In genomic region chr8:71509316-71509715, GRCm38 (mm10) we compare ENCODE assay signal across 17 mouse cellular contexts. TPM values are rescaled to one million over a fixed set of nuclear protein-coding genes. Genes with fewer than 3 reads are reported as not detected.
DNase-seq lines count a peak whose midpoint lies in the region; ATAC-seq and TF ChIP-seq lines count a peak whose summit lies in the region.
"Had no signal": no experiment of that assay in that cellular context is flagged by ENCODE, and none has a peak within 500 bp of the region (broad histone marks: within the 10 kb centered on the region; RNA-seq: fewer than 3 reads in every experiment).

No protein-coding gene starts in this region.

- H3K9ac ChIP-seq in kidney, postnatal 0 days (ENCODE audit: low read depth, low read length), result no peak overlapping the region
- H3K9ac ChIP-seq in limb, embryonic 13.5 days, result no peak overlapping the region
- H3K9ac ChIP-seq: forebrain, embryonic 15.5 days had no signal

- H3K4me1 ChIP-seq in kidney, postnatal 0 days (replicated peaks; ENCODE audit: insufficient read depth, low read length), result 0 out of 2 replicates have a peak, but pooled peaks cover 6% of the 10 kb centered on the region
- peaks cover 9% of the 10 kb centered on the region; the same call in 1 of the 2 replicates for H3K4me1 ChIP-seq in limb, embryonic 13.5 days

- intact Hi-C loops in gastrocnemius, adult 2 months (cut with DNase I), result no loop called here

- H3K4me3 ChIP-seq in gastrocnemius, adult 2 months, result 0 out of 2 replicates have a peak overlapping the region, but pooled peaks have one; percentile 5
- H3K4me3 ChIP-seq in kidney, postnatal 0 days (replicated peaks; ENCODE audit: low read depth, low read length), result 0 out of 2 replicates have a peak overlapping the region, but pooled peaks have one; percentile 17
- H3K4me3 ChIP-seq in limb, embryonic 13.5 days, result no peak overlapping the region
- H3K4me3 ChIP-seq: forebrain, embryonic 15.5 days had no signal

- H3K9me3 ChIP-seq in kidney, postnatal 0 days (replicated peaks; ENCODE audit: low read length), result no peaks in the 10 kb centered on the region
- H3K9me3 ChIP-seq in limb, embryonic 13.5 days, result no peaks in the 10 kb centered on the region
- H3K9me3 ChIP-seq: forebrain, embryonic 15.5 days had no signal

- TF ChIP-seq CTCF in gastrocnemius, adult 2 months (IDR thresholded peaks at IDR 0.05), result no peak
- TF ChIP-seq CTCF in kidney, postnatal 0 days (IDR thresholded peaks at IDR 0.05; ENCODE audit: low read depth), result no peak

- H3K4me2 ChIP-seq in kidney, postnatal 0 days (ENCODE audit: low read length), result peak overlapping the region; percentile 40
- H3K4me2 ChIP-seq in limb, embryonic 13.5 days (replicated peaks), result peak overlapping the region; percentile 27; the same call in 1 of the 2 replicates
- H3K4me2 ChIP-seq: forebrain, embryonic 15.5 days had no signal

- no peak for ATAC-seq in kidney, postnatal 0 days (replicated peaks; ENCODE audit: low FRiP score, low read depth)
- ATAC-seq in limb, embryonic 13.5 days (ENCODE audit: low FRiP score, low read depth), result no peak
- ATAC-seq: forebrain, embryonic 15.5 days; midbrain, embryonic 16.5 days had no signal

- H3K27ac ChIP-seq in gastrocnemius, adult 2 months, result peak overlapping the region; percentile 48; the same call in 1 of the 2 replicates
- no peak overlapping the region for H3K27ac ChIP-seq in kidney, postnatal 0 days
- no peak overlapping the region for H3K27ac ChIP-seq in limb, embryonic 13.5 days
- H3K27ac ChIP-seq: forebrain, embryonic 15.5 days had no signal

- no peaks in the 10 kb centered on the region for H3K36me3 ChIP-seq in kidney, postnatal 0 days (ENCODE audit: insufficient read depth, low read length)
- no peaks in the 10 kb centered on the region for H3K36me3 ChIP-seq in limb, embryonic 13.5 days
- H3K36me3 ChIP-seq: forebrain, embryonic 15.5 days had no signal

- WGBS in kidney, postnatal 0 days, result 65% methylated on average over 2 of the region's 2 CpGs
- 56% methylated on average over 2 of the region's 2 CpGs for WGBS in limb, embryonic 13.5 days

- no peak for DNase-seq in gastrocnemius, adult 2 months
- no peak for DNase-seq in gastrocnemius, postnatal 4 days (ENCODE audit: low spot score in 2 of 2)
- no peak for DNase-seq in kidney, postnatal 0 days (ENCODE audit: low spot score)
- DNase-seq in kidney, postnatal 4 days, result no peak
- DNase-seq in adipocyte (ENCODE audit: low spot score), result peak; percentile 86
- DNase-seq in T-cell, adult 2 months (ENCODE audit: low spot score), result no peak
- DNase-seq in cerebellum, adult 11-12 months, result no peak
- DNase-seq: adrenal gland, postnatal 10 days; B cell, adult 2 months; lung, postnatal 36 days; right cerebral cortex, postnatal 25 days; thymus, adult 18-20 months had no signal

- peaks cover 17% of the 10 kb centered on the region; the same call in 1 of the 2 replicates for H3K27me3 ChIP-seq in kidney, postnatal 0 days (ENCODE audit: insufficient read depth, low read length)
- peaks cover 69% of the 10 kb centered on the region for H3K27me3 ChIP-seq in limb, embryonic 13.5 days

RNA-seq across cellular contexts. Expression of gene Plvap, which starts 2.2 kb away (rescaled TPM):
- 10 to 100 TPM in 1 of 2 experiments, 1 to 10 TPM in 1; 9.3 to 11.6 TPM for total RNA-seq in gastrocnemius, adult 2 months (2021)
- 10 to 100 TPM; 15.9 to 16.6 TPM for total RNA-seq in gastrocnemius, postnatal 4 days (2021)
- polyA plus RNA-seq in kidney, postnatal 0 days (2015; fragmentation: Nextera tagmentation; extraction: Ambion mirVana), result 182 and 208 TPM in 2 replicates
- polyA plus RNA-seq in limb, embryonic 13.5 days (2015; fragmentation: Nextera tagmentation; extraction: Ambion mirVana), result 58.5 and 59.4 TPM in 2 replicates

RNA-seq across cellular contexts. Expression of gene Ccdc194, which starts 16.2 kb away (rescaled TPM):
- total RNA-seq in gastrocnemius, adult 2 months (2021), result not detected
- under 1 TPM; 0.47 to 0.83 TPM for total RNA-seq in gastrocnemius, postnatal 4 days (2021)
- 0.19 and 0.20 TPM in 2 replicates for polyA plus RNA-seq in kidney, postnatal 0 days (2015; fragmentation: Nextera tagmentation; extraction: Ambion mirVana)
- 0.41 and 0.78 TPM in 2 replicates for polyA plus RNA-seq in limb, embryonic 13.5 days (2015; fragmentation: Nextera tagmentation; extraction: Ambion mirVana)
- total RNA-seq: layer of hippocampus, postnatal 25 days; MEL had no signal
- polyA plus RNA-seq: midbrain, embryonic 16.5 days had no signal

RNA-seq across cellular contexts. Expression of gene Gtpbp3, which starts 21.4 kb away (rescaled TPM):
- total RNA-seq in gastrocnemius, adult 2 months (2021), result 10 to 100 TPM; 10.1 to 10.7 TPM
- 10 to 100 TPM; 17.8 to 19.1 TPM for total RNA-seq in gastrocnemius, postnatal 4 days (2021)
- 14.5 and 14.6 TPM in 2 replicates for polyA plus RNA-seq in kidney, postnatal 0 days (2015; fragmentation: Nextera tagmentation; extraction: Ambion mirVana)
- 23.6 and 25.0 TPM in 2 replicates for polyA plus RNA-seq in limb, embryonic 13.5 days (2015; fragmentation: Nextera tagmentation; extraction: Ambion mirVana)

RNA-seq across cellular contexts. Expression of gene Ano8, which starts 23.6 kb away (rescaled TPM):
- total RNA-seq in gastrocnemius, adult 2 months (2021), result 10 to 100 TPM; 16.0 to 17.0 TPM
- total RNA-seq in gastrocnemius, postnatal 4 days (2021), result 10 to 100 TPM; 20.8 to 25.3 TPM
- polyA plus RNA-seq in kidney, postnatal 0 days (2015; fragmentation: Nextera tagmentation; extraction: Ambion mirVana), result 0.84 and 1.4 TPM in 2 replicates
- 1.5 and 1.7 TPM in 2 replicates for polyA plus RNA-seq in limb, embryonic 13.5 days (2015; fragmentation: Nextera tagmentation; extraction: Ambion mirVana)

RNA-seq across cellular contexts. Expression of gene Bst2, which starts 27.9 kb away (rescaled TPM):
- total RNA-seq in gastrocnemius, adult 2 months (2021), result 1 to 10 TPM; 4.3 to 8.3 TPM
- total RNA-seq in gastrocnemius, postnatal 4 days (2021), result 10 to 100 TPM; 18.3 to 20.1 TPM
- polyA plus RNA-seq in kidney, postnatal 0 days (2015; fragmentation: Nextera tagmentation; extraction: Ambion mirVana), result 106 and 124 TPM in 2 replicates
- 21.0 and 22.3 TPM in 2 replicates for polyA plus RNA-seq in limb, embryonic 13.5 days (2015; fragmentation: Nextera tagmentation; extraction: Ambion mirVana)
